Comparison of ENCODE assay signal across 8 mouse cellular contexts in genomic region chr12:72976718-72977117, GRCm38 (mm10). TPM values are rescaled to one million over a fixed set of nuclear protein-coding genes. Genes with fewer than 3 reads are reported as not detected.
DNase-seq lines count a peak whose midpoint lies in the region; ATAC-seq and TF ChIP-seq lines count a peak whose summit lies in the region.

No protein-coding gene starts in this region.

- no peak for TF ChIP-seq POLR2A in bone marrow, adult 2 months (IDR thresholded peaks at IDR 0.05; ENCODE audit: borderline replicate concordance, control insufficient read depth, low read depth, low read length)
- TF ChIP-seq POLR2A in embryonic fibroblast, embryonic 13.5 days (IDR thresholded peaks at IDR 0.05; ENCODE audit: low read depth, low read length): no peak

- H3K4me2 ChIP-seq in heart, embryonic 13.5 days: peak overlapping the region; percentile 79
- H3K4me2 ChIP-seq in kidney, postnatal 0 days (ENCODE audit: low read length): peak overlapping the region; percentile 48
- peak overlapping the region; percentile 62 for H3K4me2 ChIP-seq in liver, embryonic 11.5 days
- peak overlapping the region; percentile 44 for H3K4me2 ChIP-seq in stomach, embryonic 14.5 days (replicated peaks; ENCODE audit: low read depth, low read length)

- no peak; the same call in 1 of the 2 replicates for ATAC-seq in heart, embryonic 13.5 days (ENCODE audit: extremely low read depth, insufficient number of reproducible peaks, low FRiP score, low TSS enrichment)
- no peak; the same call in 1 of the 2 replicates for ATAC-seq in kidney, postnatal 0 days (replicated peaks; ENCODE audit: low FRiP score, low read depth)
- peak; percentile 85 for ATAC-seq in liver, embryonic 11.5 days (replicated peaks; ENCODE audit: low FRiP score)
- peak; percentile 75; the same call in 1 of the 2 replicates for ATAC-seq in stomach, embryonic 14.5 days (ENCODE audit: insufficient number of reproducible peaks, insufficient read depth, low FRiP score, low read depth)

- no peak overlapping the region for H3K27ac ChIP-seq in bone marrow, adult 2 months (ENCODE audit: control insufficient read depth, insufficient read depth, low read depth, low read length, poor library complexity)
- no peak overlapping the region for H3K27ac ChIP-seq in embryonic fibroblast, embryonic 13.5 days (ENCODE audit: insufficient read depth, low read length)
- H3K27ac ChIP-seq in heart, embryonic 13.5 days (replicated peaks): no peak overlapping the region
- no peak overlapping the region for H3K27ac ChIP-seq in kidney, postnatal 0 days
- H3K27ac ChIP-seq in liver, embryonic 11.5 days (ENCODE audit: low read depth, low read length): no peak overlapping the region
- no peak overlapping the region for H3K27ac ChIP-seq in stomach, embryonic 14.5 days (ENCODE audit: low read length)

- H3K9ac ChIP-seq in heart, embryonic 13.5 days: peak overlapping the region; percentile 75
- H3K9ac ChIP-seq in kidney, postnatal 0 days (ENCODE audit: low read depth, low read length): no peak overlapping the region
- no peak overlapping the region for H3K9ac ChIP-seq in liver, embryonic 11.5 days (ENCODE audit: low read depth, low read length)
- no peak overlapping the region for H3K9ac ChIP-seq in stomach, embryonic 14.5 days (replicated peaks; ENCODE audit: low read depth, low read length)

- no peaks in the 10 kb centered on the region for H3K36me3 ChIP-seq in heart, embryonic 13.5 days
- no peaks in the 10 kb centered on the region for H3K36me3 ChIP-seq in kidney, postnatal 0 days (ENCODE audit: insufficient read depth, low read length)
- H3K36me3 ChIP-seq in liver, embryonic 11.5 days (ENCODE audit: control insufficient read depth, insufficient read depth, low read length): no peaks in the 10 kb centered on the region
- H3K36me3 ChIP-seq in stomach, embryonic 14.5 days (ENCODE audit: control insufficient read depth, insufficient read depth, low read length): no peaks in the 10 kb centered on the region

- peak; percentile 79 for TF ChIP-seq CTCF in bone marrow, adult 2 months (IDR thresholded peaks at IDR 0.05; ENCODE audit: control insufficient read depth, insufficient read depth, low read length)
- TF ChIP-seq CTCF in embryonic fibroblast, embryonic 13.5 days (IDR thresholded peaks at IDR 0.05; ENCODE audit: borderline replicate concordance, insufficient read depth, low read length): peak; percentile 86; the same call in 1 of the 2 replicates
- peak; percentile 85 for TF ChIP-seq CTCF in kidney, postnatal 0 days (IDR thresholded peaks at IDR 0.05; ENCODE audit: low read depth)

- 3% methylated on average over 12 of the region's 12 CpGs for WGBS in bone marrow, adult 2 months
- 1% methylated on average over 12 of the region's 12 CpGs for WGBS in heart, embryonic 13.5 days
- WGBS in kidney, postnatal 0 days: under 1% methylated on average over 12 of the region's 12 CpGs
- WGBS in liver, embryonic 11.5 days: 2% methylated on average over 12 of the region's 12 CpGs
- under 1% methylated on average over 12 of the region's 12 CpGs for WGBS in stomach, embryonic 14.5 days

- H3K4me1 ChIP-seq in bone marrow, adult 2 months (ENCODE audit: control insufficient read depth, insufficient read depth, low read length): no peaks in the 10 kb centered on the region
- peaks cover 2% of the 10 kb centered on the region for H3K4me1 ChIP-seq in embryonic fibroblast, embryonic 13.5 days (ENCODE audit: control insufficient read depth, insufficient read depth, low read length)
- H3K4me1 ChIP-seq in heart, embryonic 13.5 days: peaks cover 8% of the 10 kb centered on the region
- no peaks in the 10 kb centered on the region for H3K4me1 ChIP-seq in kidney, postnatal 0 days (replicated peaks; ENCODE audit: insufficient read depth, low read length)
- H3K4me1 ChIP-seq in liver, embryonic 11.5 days (replicated peaks; ENCODE audit: control insufficient read depth, insufficient read depth, low read length): peaks cover 2% of the 10 kb centered on the region; the same call in 1 of the 2 replicates
- H3K4me1 ChIP-seq in stomach, embryonic 14.5 days (ENCODE audit: control insufficient read depth, insufficient read depth, low read length): no peaks in the 10 kb centered on the region

- H3K4me3 ChIP-seq in bone marrow, adult 2 months (replicated peaks; ENCODE audit: control insufficient read depth, low read depth, low read length): no peak overlapping the region
- no peak overlapping the region for H3K4me3 ChIP-seq in embryonic fibroblast, embryonic 13.5 days (ENCODE audit: insufficient read depth, low read length)
- H3K4me3 ChIP-seq in heart, embryonic 13.5 days: peak overlapping the region; percentile 49
- peak overlapping the region; percentile 21; the same call in 1 of the 2 replicates for H3K4me3 ChIP-seq in kidney, postnatal 0 days (replicated peaks; ENCODE audit: low read depth, low read length)
- H3K4me3 ChIP-seq in liver, embryonic 11.5 days (ENCODE audit: low read depth, low read length): peak overlapping the region; percentile 36
- no peak overlapping the region for H3K4me3 ChIP-seq in stomach, embryonic 14.5 days (ENCODE audit: low read depth, low read length)

- peaks cover 11% of the 10 kb centered on the region for H3K27me3 ChIP-seq in heart, embryonic 13.5 days (replicated peaks)
- H3K27me3 ChIP-seq in kidney, postnatal 0 days (ENCODE audit: insufficient read depth, low read length): no peaks in the 10 kb centered on the region
- no peaks in the 10 kb centered on the region for H3K27me3 ChIP-seq in liver, embryonic 11.5 days (replicated peaks; ENCODE audit: control insufficient read depth, insufficient read depth, low read length)
- H3K27me3 ChIP-seq in stomach, embryonic 14.5 days (ENCODE audit: control insufficient read depth, insufficient read depth, low read length): no peaks in the 10 kb centered on the region

- DNase-seq in A20 (ENCODE audit: low read depth, low spot score): peak; percentile 77
- peak; percentile 93 for DNase-seq in kidney, postnatal 0 days (ENCODE audit: low spot score)
- DNase-seq in liver, embryonic 11.5 days (ENCODE audit: low spot score): peak; percentile 64
- peak; percentile 56 to 66 for DNase-seq in natural killer cell, adult 2 months (ENCODE audit: low spot score in 2 of 2)

- no peaks in the 10 kb centered on the region for H3K9me3 ChIP-seq in heart, embryonic 13.5 days
- H3K9me3 ChIP-seq in kidney, postnatal 0 days (replicated peaks; ENCODE audit: low read length): no peaks in the 10 kb centered on the region
- H3K9me3 ChIP-seq in liver, embryonic 11.5 days (ENCODE audit: control insufficient read depth, low read length): no peaks in the 10 kb centered on the region
- no peaks in the 10 kb centered on the region for H3K9me3 ChIP-seq in stomach, embryonic 14.5 days (ENCODE audit: control insufficient read depth, low read depth, low read length)

RNA-seq across cellular contexts. Expression of gene 4930447C04Rik, which starts 36.1 kb away (rescaled TPM):
- 0.99 and 2.3 TPM in 2 replicates for polyA plus RNA-seq in bone marrow, adult 2 months (2011; ENCODE audit: insufficient read depth, insufficient read length, low replicate concordance, missing spikeins)
- polyA plus RNA-seq in embryonic fibroblast, embryonic 13.5 days (2011; ENCODE audit: insufficient read length, low read depth, missing spikeins): 2.3 and 3.9 TPM in 2 replicates
- 2.0 and 3.1 TPM in 2 replicates for polyA plus RNA-seq in heart, embryonic 13.5 days (2015; fragmentation: Nextera tagmentation; extraction: Ambion mirVana)
- 0.55 and 0.60 TPM in 2 replicates for polyA plus RNA-seq in kidney, postnatal 0 days (2015; fragmentation: Nextera tagmentation; extraction: Ambion mirVana)
- polyA plus RNA-seq in liver, embryonic 11.5 days (2014; fragmentation: Nextera tagmentation; extraction: Ambion mirVana): 3.1 and 3.5 TPM in 2 replicates
- polyA plus RNA-seq in stomach, embryonic 14.5 days (2014; fragmentation: Nextera tagmentation; extraction: Ambion mirVana): 2.0 and 3.2 TPM in 2 replicates

RNA-seq across cellular contexts. Expression of gene Six6, which starts 37.0 kb away (rescaled TPM):
- polyA plus RNA-seq in bone marrow, adult 2 months (2011; ENCODE audit: insufficient read depth, insufficient read length, low replicate concordance, missing spikeins): not detected in 2 replicates
- polyA plus RNA-seq in embryonic fibroblast, embryonic 13.5 days (2011; ENCODE audit: insufficient read length, low read depth, missing spikeins): not detected in 2 replicates
- polyA plus RNA-seq in heart, embryonic 13.5 days (2015; fragmentation: Nextera tagmentation; extraction: Ambion mirVana): not detected in 2 replicates
- not detected in 2 replicates for polyA plus RNA-seq in kidney, postnatal 0 days (2015; fragmentation: Nextera tagmentation; extraction: Ambion mirVana)
- polyA plus RNA-seq in liver, embryonic 11.5 days (2014; fragmentation: Nextera tagmentation; extraction: Ambion mirVana): not detected in 2 replicates
- not detected in 2 replicates for polyA plus RNA-seq in stomach, embryonic 14.5 days (2014; fragmentation: Nextera tagmentation; extraction: Ambion mirVana)

Comparison
In these comparisons a context has a peak if more than half of its experiments do, and no peak if none do; other contexts are left out.
1. H3K4me3 ChIP-seq: peak in heart, embryonic 13.5 days (single experiment), kidney, postnatal 0 days (single experiment) and liver, embryonic 11.5 days (single experiment); none in bone marrow, adult 2 months (single experiment), embryonic fibroblast, embryonic 13.5 days (single experiment) and stomach, embryonic 14.5 days (single experiment).
2. ATAC-seq: peak in liver, embryonic 11.5 days (single experiment) and stomach, embryonic 14.5 days (single experiment); none in heart, embryonic 13.5 days (single experiment) and kidney, postnatal 0 days (single experiment).
3. Peak in every context shown above with its lines, with median percentiles within 50 percentile points of each other: DNase-seq, CTCF ChIP-seq and H3K4me2 ChIP-seq.